Mouse (Mus musculus): ENCODE results near the gene Cadps.

Gene Cadps

DNA sequence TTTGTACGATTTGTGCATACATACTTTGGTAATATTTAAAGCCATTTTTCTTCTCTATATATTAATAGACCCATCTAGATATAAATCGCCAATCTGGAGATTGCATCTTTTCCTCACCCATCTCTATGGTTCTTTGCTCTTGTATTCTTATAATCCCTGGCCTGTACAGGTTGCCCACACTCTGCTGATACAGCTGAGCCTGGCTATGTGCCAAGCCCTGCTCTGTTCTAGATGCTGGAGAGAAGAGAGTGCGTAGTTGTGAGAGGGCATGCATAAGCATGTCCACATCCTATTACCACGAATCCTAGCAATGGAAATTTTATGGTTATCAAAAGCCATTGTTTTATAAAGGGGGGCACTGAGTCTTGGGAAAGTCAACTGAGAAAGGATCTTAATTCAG is 360.7 kb downstream of the Cadps start:
- no peak for DNase-seq

DNA sequence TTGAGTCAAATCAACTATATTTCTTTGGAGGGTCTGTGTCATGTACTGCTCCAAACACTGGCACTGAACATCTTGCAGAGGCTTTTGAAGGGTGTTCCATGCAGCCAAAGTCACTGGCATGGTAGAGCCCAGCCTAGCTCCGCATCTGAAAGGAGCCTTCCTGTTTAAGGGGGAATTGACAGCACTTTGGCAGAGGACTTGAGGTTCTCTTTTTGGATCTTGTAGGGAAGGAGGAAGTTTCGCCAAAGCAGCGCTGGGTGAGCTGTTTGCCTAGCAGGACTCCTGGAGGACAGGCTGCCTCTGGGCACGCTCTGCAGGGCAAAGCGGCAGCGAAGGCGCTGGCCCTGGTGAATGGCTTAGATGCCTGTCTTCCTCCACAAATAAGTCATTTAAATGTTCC is 363.2 kb downstream of the Cadps start:
- no peak for DNase-seq

DNA sequence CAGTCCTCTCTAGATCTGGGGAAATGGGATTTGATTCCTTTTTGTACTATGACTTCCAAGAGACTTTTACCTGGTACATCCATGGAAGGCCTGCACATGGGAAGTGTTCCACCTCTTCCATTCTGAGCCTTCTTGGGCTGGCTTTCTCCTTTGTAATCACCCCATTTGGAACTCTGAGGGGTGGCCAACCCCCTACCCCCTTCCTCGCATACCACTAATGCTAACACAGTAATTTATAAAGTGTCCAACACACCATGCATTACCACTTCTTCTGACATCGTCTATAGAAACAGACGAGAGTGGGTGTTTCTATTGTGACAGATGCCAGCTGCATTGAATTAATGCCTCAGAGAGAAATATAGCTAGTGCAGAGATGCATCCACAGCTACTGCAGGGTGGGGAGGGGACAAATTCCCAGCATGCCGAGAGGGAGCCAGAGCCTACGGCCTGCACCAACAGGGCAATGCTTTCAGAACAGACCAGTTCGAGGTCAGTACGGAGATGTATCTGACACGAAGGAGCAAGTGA is 367.8 kb downstream of the Cadps start:
- DNase-seq = no peak

DNA sequence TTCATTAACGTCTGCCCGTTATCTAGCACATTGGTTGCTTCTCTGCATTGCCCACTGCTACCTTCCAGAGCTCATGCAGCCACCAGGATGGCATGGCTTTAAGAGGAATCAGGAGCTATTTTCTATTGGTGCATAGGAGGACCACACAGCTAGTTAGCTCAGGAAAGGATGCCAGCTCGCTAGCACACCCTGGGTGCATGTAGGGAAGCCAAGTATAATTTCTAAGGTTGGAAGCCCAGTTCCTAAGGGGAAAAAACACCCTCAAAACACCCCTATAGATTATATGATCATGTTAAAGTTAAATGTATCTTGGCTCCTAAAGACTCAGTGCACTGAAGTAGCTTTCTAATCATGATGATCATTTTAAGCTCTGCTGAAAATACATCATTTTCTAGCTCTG is 372.1 kb downstream of the Cadps start:
- no peak for DNase-seq

DNA sequence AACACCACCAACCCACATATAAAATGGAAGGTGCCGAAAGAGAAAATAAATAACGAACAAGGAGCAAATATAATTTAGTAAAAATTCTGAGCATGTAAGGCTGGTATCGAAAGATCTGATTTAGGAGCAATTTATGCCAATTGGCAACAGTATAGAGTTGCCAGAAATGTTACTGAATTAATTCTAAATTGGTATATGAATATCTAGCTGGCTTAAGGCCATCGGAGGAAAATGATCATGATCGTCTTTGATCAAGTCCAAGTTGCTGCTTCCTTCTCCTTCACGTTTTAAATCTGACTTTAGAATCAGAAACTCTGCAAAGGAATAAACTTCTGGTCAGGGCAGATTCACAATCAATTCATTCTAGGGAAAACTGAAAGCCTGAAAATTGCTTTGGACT is 374.0 kb downstream of the Cadps start:
- no peak for DNase-seq

DNA sequence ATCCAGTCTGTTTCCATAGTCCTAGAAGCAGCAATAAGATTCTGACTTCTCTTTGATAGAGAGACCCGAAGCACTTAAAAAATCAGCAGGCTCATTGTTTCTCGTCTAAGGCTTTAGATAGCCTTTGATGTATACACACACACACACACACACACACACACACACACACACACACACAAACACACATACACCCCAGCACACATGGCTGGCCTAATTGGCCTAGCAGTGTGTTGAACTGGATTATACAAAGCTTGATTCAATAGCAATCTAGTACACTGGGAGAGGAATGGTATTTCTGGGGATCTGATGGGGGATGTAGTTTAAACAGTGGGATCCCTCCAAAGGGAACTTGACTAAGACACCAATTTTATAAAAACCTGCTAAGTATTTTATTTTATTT is 381.9 kb downstream of the Cadps start:
- DNase-seq = no peak

DNA sequence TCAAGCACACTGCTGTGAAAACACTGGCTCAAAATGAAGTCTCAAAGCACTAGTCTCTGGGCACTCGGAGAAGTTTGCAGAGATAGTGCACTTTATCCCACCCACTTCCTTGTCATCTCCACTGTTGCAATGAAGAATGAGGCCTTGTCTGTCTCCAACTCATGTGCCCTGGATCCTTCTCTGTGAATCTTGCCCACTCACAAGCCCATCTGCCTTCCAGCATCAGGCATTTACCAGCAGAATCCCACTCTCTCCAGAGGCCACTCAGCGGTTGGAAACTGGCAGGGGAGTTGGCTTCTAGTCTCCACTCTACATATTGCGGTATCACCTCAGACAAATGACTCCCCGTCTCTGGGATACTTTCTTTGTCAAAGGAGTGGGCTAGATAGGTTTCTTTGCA is 384.9 kb downstream of the Cadps start:
- DNase-seq = no peak

DNA sequence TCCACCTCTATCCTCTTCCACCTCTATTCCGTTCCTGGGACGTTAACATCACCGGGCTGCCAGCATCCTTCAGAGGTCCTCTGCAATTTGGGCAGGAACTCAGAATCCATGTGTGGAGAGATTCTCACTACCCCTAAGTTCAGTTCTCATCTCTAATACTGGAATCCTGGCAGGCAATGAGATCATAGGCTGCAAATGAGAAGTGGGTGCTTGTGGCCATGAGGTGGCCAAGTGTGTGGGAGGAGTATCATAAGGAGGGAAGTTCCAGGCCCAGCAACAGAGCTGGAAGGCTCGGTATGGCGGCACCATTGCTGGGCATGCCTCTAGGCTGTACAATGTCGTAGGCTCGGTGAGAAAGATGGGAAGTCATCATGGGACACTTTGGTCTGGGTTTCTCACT is 385.5 kb downstream of the Cadps start:
- no peak for DNase-seq

DNA sequence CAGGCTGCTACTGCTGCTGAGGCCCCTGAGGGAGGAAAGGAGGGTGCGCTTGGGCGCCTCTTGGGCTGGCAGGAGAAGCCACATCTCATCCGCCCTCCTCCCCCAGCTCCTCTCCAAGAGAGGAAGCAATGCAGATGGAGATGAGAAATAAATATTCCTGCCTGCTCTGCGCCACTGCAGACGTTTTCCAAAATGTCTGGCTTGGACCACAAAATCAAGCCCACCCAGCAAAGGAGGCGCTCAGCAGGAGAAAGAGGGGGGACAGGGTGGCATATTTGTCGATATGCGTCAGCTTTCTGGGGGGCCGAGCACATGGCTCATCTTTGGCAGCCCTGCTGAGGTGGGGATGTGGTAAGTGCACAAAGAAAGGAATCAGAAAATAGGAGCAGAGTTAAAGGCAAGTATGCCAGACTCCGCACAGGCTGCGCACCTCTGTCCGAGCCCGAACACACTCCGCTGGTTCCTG is 385.9 kb downstream of the Cadps start:
- no peak for DNase-seq

DNA sequence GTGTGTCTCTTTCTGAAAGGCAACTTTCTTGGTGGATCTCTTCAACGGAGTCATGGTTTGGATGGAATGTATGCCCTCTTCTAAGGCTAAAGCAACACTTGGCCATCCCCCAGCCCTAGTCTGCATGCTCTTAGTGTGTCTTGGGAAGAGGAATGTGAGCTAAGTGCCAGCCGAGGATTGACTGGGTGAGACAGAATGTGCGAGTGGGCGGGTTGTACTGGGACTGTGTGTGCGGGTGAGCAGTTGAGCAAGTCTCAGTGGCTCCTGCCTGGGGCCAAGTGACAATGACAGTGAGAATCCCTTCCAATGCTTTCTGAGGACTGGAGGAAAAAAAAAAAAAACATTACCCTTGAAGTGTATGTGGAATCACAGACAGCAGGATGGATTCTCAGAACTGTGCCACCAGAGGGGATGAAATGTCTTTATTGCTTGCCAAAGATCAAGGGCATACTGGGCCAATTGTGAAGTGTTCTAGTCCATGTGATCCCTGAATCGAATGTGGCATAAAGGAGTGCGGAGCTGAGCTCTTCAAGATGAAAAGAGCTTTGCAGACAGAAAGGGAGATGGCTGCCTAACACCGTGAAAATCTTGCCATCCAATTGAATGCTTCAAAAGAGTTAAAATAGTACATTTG is 394.7 kb downstream of the Cadps start:
- DNase-seq = no peak

DNA sequence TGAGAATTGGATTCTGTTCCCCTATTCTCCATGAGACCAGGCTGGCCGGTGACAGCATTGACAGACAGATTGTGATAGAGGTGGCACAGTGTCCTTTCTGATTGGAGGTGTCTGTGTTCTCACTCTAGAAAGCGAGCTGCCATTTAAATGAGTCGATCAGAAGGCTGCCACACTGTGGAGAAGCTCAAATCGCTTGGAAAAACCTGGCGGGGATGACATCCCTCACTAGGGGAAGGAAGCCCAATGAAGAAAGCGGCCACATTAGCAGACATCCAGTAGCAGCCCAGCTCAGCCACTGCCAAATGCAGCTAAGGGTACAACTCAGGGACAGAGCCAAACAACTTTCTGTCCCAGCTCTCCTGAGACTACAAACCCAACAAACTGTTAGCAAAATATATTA is 397.6 kb downstream of the Cadps start:
- DNase-seq = no peak

DNA sequence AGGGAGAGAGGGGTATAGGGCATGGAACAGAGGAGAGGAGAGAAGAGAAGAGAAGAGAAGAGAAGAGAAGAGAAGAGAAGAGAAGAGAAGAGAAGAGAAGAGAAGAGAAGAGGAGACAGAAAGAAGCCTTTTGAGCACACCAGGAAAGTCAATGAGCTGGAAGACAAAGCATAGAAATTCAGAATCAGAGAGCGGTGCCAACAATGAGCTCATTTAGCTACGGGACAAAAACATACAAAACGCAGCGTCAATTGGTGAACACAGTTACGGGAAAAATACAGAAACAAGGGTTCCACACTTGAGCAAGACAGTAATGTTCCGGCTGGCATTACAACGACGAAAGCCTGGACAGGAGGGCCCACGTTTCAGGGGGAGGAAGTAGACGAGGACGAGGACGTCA is 412.6 kb downstream of the Cadps start:
- no peak for DNase-seq

DNA sequence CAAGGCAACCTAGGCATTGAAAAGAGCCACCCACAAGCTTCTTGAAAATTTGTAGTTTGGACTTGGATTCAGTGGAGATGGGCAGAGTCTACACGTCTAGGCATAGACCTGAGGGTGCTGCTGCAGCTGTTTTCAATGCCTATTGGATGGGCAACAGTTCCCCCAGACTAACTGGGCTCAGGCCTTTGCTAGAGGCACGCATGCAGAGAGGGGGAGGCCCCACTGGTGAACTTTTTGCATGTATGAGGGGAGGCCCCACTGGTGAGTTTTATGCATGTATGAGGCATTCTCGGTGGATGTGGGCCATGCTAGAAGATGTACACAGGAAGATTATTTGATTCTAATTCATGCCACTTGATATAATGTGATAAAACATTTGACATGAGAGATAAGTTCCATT is 413.1 kb downstream of the Cadps start:
- no peak for DNase-seq

DNA sequence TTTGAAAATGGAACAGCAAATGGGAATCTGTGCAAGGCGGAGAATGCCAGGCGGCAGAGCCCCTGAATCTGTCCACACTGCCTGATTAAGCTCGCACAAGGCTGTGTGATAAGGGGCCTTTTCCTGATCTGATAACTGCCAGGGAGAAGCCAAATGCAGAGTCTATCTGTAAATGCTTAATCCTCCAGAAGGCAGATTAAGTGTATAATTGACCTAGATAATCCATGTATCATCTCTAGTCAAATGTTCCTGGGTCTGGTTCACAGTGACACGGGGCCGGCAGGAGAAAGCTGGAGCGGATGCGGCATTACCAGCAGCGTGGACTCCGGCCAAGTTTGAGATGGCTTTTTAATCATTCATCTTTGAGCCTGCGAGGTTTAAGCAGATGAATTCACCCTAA is 416.3 kb downstream of the Cadps start:
- no peak for DNase-seq

DNA sequence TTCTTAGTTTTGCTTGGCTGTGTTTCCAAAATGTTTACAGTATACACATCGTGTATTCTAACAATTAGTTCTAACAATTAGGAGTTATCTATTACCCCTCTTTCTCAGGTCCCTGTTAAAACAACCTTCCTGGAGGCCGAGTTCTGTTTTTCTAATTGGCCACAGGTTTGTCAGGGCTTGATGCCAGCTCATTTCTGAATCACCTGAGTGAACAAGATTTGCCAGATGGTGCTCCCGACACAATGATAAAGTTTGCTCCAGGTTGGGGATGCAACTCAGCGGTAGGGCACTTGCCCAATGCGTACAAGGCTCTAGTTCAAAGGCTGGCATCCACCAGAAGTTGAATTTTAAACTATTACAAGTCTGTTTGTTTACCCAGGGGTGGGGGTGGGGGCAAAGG is 417.7 kb downstream of the Cadps start:
- no peak for DNase-seq

DNA sequence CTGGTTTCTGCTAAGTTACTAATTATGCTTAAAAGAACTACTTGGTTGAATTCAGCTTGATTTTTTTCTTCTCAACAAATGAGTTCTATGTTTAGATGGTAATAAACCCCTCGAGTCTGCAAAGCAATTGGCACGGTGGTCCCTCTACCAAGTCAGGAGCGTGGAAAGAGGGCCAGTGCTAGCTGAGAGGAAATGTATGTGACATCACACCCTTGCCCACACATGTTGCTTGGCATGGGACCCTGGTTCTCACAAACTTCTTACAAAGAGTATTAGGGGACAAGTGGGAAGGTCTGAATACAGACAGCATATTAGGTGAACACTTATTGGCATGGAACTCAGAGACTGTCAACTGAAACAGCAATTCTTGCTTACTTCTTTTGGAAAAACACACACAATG is 418.2 kb downstream of the Cadps start:
- no peak for DNase-seq

DNA sequence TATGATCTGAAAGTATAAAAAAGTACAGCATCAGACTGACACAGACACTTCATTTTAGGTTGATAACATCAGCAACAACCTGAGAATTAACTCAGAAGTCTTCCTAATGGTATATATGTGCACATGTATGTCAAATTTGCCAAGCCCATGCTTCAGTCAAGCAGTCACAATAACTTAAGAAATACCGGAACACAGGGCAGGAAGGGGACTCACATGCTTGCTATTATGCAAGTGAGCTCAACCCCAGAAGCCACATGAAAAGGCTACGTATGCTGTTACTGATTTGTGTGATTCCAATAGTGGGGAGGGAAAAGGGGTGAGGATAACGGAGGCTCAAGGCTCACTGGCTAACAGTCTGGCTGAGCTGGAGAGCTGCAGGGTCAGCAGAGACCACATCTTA is 418.8 kb downstream of the Cadps start:
- no peak for DNase-seq

DNA sequence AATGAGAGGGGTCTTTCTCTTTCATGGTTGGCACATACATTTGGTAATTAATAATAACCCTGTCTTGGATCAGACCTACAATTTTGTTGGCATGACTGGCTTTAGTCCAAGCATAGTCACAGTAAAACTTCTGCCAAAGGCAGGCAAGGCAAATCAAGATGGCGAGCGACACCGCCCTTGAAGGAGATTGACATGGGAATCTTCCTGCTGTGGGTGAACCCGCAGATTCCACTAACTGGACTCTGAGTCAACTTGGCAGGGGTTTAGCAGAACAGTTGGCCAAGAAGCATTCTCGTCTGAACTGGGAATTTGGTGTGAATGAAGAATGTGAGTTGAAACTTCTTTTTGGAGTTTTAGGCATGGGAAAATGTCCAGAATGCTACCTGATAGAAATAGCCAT is 422.8 kb downstream of the Cadps start:
- no peak for DNase-seq

DNA sequence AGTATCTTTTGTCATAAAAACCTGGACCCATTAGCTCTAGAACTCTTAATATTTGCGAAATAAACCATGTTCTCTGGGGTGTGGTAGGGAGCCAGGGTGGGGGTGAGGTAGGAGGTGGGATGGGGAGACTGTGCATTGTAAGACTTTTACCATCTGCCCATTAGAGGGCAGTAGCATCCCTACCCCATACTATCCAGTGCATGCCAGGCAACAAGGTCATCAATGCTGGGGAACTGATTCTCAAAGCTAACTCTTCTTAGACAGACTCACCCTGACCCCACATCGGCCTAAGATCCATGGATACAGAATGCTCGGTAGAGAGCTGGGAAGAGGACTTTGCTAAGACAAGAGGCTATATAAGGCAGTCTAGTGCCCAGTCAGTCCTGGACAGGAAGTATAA is 425.3 kb downstream of the Cadps start:
- DNase-seq = no peak

DNA sequence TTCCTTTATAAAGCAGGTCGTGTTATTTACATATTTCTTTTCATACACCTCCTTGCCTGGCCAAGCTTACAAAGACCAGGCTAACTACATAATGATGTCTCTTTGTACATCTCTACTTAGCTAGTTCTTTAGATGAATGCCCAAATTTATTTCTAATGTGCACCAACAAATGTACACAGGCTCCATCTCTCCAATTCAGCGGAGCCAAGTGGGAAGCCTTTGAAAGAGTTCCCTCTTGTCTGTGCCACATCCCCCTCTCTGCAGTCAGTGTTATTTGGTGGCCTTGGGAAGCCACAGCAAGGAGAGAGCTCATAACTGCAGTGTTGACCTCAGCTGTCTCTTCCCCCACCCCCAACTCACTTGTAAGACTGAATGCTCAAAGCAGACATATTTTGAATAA is 428.6 kb downstream of the Cadps start:
- no peak for DNase-seq

DNA sequence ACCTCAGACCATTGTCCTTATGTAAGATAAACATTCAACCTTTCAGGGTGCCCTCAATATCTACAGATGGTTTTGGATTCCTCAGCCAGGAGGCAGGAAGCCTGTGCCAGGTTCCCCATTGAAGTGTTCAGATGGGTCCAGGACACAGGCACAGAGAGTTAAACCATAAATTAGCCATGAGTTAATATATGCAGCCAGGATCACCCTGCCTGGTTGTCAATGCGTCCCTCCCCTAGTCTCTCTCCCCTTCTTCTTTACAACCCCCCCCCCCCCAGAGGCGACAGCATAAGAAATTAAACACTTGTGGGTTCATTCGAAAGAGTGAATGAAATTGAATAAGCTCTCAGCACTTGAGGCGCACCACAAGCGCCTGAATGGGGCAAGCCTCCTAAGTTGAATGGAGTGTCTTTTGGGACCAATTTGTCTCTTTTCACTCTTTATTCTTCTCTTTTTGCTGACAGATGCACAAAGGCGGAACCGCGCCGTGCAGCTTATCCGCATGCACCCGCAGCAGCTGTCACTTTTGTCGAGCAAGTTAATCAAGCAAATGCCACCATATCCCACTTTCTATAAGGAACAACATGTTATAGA is 429.5 kb downstream of the Cadps start:
- no peak for DNase-seq

DNA sequence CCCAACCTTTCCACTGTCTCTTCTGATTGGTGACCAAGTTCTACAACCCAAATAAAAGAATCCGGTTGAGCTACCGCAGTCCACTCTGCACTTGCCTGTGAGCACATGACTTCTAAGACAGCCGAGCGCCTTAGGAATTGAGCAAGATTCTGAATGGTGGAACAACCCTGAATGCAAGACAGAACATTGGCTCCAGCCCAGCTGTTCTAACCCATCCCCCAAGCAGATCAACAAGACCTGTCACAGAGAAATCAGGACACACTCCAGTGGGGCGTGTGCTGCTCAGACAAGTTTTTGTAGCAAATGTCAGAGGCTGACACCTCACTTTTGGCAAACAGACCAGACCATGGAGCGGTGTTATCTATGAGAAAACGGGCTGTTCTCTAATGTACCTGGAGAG is 431.7 kb downstream of the Cadps start:
- no peak for DNase-seq

DNA sequence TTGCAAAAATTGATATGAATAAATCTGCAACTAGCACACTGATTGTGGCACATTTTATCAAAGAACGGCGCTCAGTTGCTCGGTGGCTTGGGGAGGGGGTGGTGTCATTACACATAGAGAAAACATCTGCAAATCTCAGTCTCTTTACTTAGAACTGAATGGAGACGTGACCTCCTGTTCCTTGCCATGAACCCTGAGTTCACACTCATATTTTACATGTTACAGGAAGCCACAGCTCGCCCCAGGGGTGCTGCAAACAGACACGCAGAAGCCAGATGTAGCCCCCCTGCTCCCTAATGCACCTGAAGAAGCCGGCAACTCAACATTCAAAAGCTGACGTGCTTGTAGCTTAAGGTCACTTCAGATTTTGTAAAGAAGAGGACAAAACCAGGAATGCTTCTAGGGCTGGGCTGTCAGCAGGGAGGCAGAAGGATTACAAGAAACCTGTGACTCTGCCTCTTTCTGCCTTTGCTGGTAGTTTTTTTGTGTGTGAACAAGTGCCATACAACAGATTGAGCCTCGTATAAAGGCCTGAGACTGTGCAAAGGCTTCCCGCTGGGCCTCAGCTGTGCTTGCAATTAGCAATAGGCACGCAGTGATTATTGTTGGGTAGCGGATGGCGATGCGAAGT is 434.0 kb downstream of the Cadps start:
- DNase-seq = no peak

DNA sequence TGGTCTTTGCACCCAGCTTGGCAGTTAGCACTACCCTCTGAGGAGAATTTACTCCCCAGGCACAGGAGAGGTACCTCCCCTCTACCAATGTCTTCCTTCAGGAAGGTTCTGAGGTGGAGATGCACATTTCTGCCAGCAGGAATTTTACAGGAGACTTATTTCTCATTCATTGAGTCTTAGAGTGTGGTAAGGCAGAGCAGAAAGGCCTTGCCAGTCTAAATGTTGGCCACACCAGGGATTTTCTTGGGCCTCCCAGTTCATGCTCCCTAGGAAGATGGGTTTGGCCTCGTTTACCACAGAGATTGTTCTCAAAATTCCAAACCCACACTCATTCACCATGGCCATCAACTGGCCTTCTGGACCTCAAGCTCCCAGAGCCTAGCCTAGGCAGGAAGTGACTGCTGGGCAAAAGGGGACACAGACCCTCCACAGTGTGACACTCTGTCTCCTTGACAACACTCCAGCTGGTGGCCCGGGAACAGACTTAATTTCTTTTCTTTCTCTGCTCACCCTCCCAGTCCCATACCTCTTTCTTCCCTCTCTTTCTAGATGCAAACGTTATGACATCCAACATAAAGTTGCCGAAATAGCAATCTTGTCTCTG is 434.6 kb downstream of the Cadps start:
- DNase-seq = no peak
